Mouse (Mus musculus) T-cell, adult 66 days (primary cell): ENCODE measurements around the gene Rnaseh1. TPM values are rescaled to one million over a fixed set of nuclear protein-coding genes. Genes with fewer than 3 reads are reported as not detected.

Experiments used
- total RNA-seq, 2 experiments: library from RNA; stranded (reverse); gene quantifications; 3 replicates in 1 of 2; 4 replicates in 1 of 2; pipeline ENCODE4 v1.2.4; 2023

The Rnaseh1 gene
- 10 to 100 TPM; 22.6 to 26.4 TPM for total RNA-seq

DNA sequence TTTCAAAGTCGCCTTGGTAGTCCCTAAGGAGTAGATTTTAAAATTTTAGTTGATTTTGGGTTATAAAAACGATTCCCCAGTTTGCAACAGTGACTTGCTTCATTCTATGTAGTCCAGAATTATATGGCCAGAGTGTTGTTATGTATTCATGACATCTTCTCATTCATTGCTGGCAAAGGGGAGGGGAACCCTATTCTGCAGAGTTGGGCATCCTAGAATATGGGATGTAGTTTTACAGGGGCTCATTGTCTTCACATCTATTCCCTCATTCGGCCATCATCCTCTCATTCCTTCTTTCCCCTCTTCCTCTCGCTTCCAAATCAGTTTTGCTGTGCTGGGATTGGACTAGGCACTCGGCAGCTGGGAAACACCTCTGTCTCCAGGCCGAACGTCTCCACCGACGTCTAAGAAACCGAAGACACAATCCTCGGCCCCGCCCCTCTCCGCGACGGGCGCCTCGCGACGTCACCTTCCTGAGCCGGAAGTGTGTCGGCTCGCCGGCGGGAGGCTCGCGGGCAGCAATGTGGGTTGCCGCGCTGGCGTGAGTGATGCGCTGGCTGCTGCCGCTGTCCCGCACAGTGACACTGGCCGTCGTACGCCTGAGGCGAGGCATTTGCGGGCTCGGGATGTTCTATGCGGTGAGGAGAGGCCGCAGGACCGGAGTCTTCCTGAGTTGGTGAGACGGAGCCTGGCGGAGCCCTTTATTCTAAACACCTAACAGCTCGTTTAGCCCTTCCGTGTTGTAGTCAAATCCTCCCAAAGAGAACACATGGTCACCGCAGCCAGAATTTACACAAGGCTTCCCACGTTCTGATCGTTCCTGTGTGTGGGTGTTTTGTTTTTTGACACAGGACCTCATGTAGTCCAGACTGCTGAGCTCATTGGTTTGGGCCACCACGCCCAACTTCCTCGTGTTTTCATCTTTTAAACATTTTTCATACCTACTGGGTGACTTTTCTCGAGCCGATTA, at the start of gene Rnaseh1:
Rnaseh1 (plus strand) TSS at position 462 of the 970 bp plus-strand sequence.

DNA sequence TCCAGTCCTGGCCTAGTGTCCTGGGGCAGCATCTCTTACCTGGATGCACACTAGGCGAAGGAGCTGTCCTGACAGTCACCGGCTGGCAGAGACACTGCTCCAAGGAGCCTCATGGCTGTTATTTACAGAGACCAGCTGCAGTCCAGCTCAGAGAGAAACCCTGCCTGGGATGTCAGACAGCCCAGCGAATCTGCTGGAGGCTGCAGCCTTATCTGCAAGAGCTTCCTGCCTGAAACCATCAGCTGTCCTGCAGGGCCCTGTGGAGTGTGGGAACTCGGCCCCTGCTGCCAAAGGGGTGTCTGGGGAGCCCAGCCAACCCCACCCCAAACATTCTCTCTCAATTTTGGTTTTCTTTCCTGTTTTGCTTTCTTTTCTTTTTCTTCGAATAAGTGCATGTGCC, 26.2 kb upstream of the Rnaseh1 start, which contains the start of gene Colec11:
Colec11 (minus strand) TSS at position 183 of the 400 bp plus-strand sequence.

DNA sequence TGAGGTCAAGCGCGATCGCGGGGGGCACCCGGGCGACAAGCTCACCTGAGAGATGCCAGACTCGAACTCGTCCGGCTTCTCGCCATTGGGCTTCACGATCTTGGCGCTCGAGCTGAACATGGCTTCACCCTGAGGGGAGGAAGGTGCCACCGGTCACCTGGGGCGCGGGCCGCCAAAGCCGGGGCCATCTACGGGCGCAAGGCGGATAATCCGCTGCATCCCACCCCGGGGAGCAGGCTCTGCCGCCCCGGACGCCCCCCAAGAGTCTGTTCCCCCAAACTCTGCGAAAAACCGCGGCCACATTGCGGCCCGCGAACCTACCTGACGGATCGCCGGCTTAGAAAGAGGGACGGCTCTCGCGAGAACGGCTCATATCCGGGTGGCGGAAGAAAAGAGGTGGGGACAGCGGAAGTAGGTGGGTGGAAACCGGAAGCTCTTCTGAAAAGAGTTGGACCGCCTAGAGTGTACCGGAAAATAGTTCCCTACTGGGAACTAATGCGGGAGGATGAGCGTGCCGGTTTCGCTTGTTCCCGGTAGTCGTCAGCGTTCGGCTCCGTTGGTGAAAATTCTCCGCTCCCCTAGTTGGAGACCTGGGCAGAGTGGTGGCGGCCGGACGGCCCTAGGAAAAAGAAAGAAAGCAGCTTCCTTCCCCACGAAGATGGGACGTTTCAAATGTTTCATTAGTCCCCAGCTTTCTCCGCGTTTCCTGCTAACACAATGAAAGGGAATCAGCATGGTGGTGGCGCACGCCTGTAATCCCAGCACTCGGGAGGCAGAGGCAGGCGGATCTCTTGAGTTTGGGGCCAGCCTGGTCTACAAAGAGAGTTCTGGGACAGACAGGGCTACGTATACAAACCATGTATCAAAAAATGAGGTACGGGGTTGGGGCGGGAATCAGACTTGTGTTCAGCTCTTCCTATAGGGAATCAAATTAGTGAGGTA, 13.6 kb upstream of the Rnaseh1 start, which contains the start of gene Rps7:
Rps7 (minus strand) TSS at position 419 of the 942 bp plus-strand sequence.

DNA sequence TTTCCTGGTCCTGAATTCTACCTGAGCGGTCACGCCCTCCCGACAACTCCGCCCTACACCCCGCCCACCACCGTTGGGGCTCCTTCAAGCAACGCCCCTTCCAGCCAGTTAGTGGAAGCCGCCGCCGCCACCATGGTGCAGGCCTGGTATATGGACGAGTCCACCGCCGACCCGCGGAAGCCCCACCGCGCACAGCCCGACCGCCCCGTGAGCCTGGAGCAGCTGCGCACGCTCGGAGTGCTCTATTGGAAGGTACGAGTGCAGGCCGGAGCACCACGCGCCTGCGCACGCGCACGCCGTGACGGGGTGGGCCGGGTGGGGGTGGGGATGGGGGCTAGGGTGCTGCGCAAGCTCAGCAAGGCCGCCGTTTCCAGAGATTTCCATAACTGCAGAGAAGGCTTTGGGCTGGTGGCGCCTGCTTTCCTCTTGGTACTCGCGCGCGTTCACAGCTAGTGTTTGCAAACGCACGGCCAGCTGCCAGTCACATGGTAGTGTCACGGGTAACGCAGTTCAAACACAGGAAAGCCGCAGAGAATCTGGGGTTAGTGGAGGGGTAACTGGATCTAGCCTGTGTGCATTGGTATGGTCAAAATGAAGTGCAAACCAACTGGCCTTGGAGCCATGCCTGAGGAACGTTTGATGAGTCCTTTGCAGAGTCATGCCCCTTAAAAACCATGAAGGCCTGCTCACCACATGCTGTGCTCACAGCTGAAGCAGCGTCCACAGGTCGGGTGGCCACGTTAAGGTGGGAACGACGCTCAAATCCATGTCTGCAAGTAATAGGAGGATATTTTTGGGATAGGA, 25.9 kb downstream of the Rnaseh1 start, which contains the start of gene Adi1:
Adi1 (plus strand) TSS at position 111 of the 804 bp plus-strand sequence.

Other genes starting within 250 kb of the Rnaseh1 start
- gene Dcdc2c, start 97.2 kb upstream of the Rnaseh1 start, total RNA-seq, result under 1 TPM; 0.53 to 0.76 TPM
- not detected for gene Allc, start 67.1 kb upstream of the Rnaseh1 start, total RNA-seq
- gene Colec11, start 26.2 kb upstream of the Rnaseh1 start, total RNA-seq, result under 1 TPM in 1 of 2 experiments, not detected in 1; 0.41 TPM
- 1,000 to 10,000 TPM; 1,327 to 1,460 TPM for gene Rps7, start 13.6 kb upstream of the Rnaseh1 start, total RNA-seq
- gene Adi1, start 25.6 kb downstream of the Rnaseh1 start, total RNA-seq, result 10 to 100 TPM; 49.9 to 51.3 TPM
- 10 to 100 TPM; 67.0 to 71.4 TPM for gene Trappc12, start 100.9 kb downstream of the Rnaseh1 start, total RNA-seq
- 10 to 100 TPM; 46.2 to 52.4 TPM for gene Eipr1, start 102.2 kb downstream of the Rnaseh1 start, total RNA-seq